In the genomic region with DNA sequence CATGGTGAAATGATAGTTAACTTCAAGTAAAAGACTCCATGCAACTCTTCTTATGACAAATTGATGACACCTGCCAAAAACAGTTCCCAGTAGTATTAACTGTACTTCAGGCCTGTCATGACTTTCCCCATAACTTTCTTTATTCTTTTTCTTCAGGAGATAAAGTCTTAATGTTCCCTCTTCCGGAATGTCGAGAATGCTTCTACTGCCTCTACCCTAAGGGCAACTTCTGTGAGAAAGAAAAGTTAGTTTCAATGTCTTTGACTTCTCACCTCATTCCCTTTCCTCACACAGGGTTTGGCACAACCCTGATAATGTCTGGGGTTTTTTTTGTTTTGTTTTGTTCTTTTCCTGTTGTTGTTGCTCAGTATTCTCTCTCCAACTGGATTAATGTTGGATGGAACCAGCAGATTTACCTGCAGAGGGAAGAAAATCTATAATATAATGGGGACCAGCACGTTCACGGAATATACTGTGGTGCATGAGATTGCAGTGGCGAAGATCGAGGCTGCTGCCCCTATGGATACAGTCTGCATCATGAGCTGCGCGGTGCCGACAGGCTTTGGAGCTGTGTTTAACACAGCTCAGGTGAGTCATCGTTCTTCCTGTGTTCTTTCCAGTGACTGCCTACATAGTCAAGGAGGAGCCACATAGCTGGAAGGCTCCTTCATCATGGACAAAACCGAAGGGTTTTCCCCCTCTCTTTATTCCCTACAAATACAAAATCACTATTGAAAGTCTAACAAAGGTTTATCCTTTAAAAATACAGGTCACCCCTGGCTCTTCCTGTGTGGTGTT, we compare ENCODE assay signal across 28 mouse cellular contexts. TPM values are rescaled to one million over a fixed set of nuclear protein-coding genes. Genes with fewer than 3 reads are reported as not detected.
"Had no signal": no experiment of that assay in that cellular context is flagged by ENCODE, and none has a peak within 500 bp of the region (broad histone marks: within the 10 kb centered on the region; RNA-seq: fewer than 3 reads in every experiment).

No protein-coding gene starts in this region.

- DNase-seq: gastrocnemius, adult 2 months; gastrocnemius, postnatal 10 days; gastrocnemius, postnatal 25 days; heart, adult 11 months; heart, adult 2 months; heart, postnatal 14 days; heart, postnatal 4 days; kidney, adult 18-20 months; kidney, adult 9 months; kidney, postnatal 14 days; kidney, postnatal 36 days; layer of hippocampus, adult 9-11 months; layer of hippocampus, postnatal 36 days; left cerebral cortex, postnatal 4 days had no signal

- ATAC-seq: hindbrain, embryonic 16.5 days; inflammation-experienced regulatory T-cells, adult 6 months; intestine, embryonic 15.5 days; intestine, postnatal 0 days; liver, embryonic 12.5 days had no signal

RNA-seq across cellular contexts. Expression of a gene that starts 10.6 kb away (rescaled TPM):
- total RNA-seq: gastrocnemius, adult 2 months; gastrocnemius, postnatal 25 days; layer of hippocampus, adult 8-10 months; layer of hippocampus, postnatal 14 days; layer of hippocampus, postnatal 36 days; left cerebral cortex, adult 18-20 months; left cerebral cortex, adult 8-10 months; left cerebral cortex, postnatal 10 days; left cerebral cortex, postnatal 25 days; liver, adult 2 months had no signal

RNA-seq across cellular contexts. Expression of a gene that starts 39.1 kb away (rescaled TPM):
- total RNA-seq: gastrocnemius, adult 2 months; gastrocnemius, postnatal 10 days; gastrocnemius, postnatal 25 days; gastrocnemius, postnatal 4 days; heart, adult 2 months; heart, postnatal 14 days; heart, postnatal 4 days; layer of hippocampus, adult 18-20 months; layer of hippocampus, adult 8-10 months; layer of hippocampus, postnatal 14 days; layer of hippocampus, postnatal 36 days; left cerebral cortex, adult 18-20 months; left cerebral cortex, adult 8-10 months; left cerebral cortex, postnatal 10 days; left cerebral cortex, postnatal 25 days; left cerebral cortex, postnatal 4 days; liver, adult 2 months had no signal
